Mouse (Mus musculus): ENCODE results near the gene Fbxl20. TPM values are rescaled to one million over a fixed set of nuclear protein-coding genes. Genes with fewer than 3 reads are reported as not detected.
A peak's percentile ranks its signal among the peaks of the same experiment; 100 is the strongest.

Fbxl20 gene
- polyA plus RNA-seq, 1 experiment from 2014 or later: 22.5 TPM

- no peak for ATAC-seq (ENCODE audit: insufficient number of reproducible peaks, insufficient read depth, low FRiP score, low TSS enrichment, low read depth)
- H3K4me1 ChIP-seq: peaks cover 4% of the 10 kb centered on the region; the same call in 1 of the 2 replicates
- no peaks in the 10 kb centered on the region for H3K27me3 ChIP-seq
- no peak overlapping the region for H3K9ac ChIP-seq
- no peaks in the 10 kb centered on the region for H3K9me3 ChIP-seq
- H3K4me2 ChIP-seq: no peak overlapping the region
- peaks cover 40% of the 10 kb centered on the region for H3K36me3 ChIP-seq
- WGBS: 89% methylated on average over 9 of the region's 9 CpGs
- no peak overlapping the region for H3K27ac ChIP-seq
- no peak overlapping the region for H3K4me3 ChIP-seq
These were observed 64.1 kb downstream of the Fbxl20 start for GRCm38 (mm10) chr11:98086141-98086540.

- H3K4me1 ChIP-seq: no peaks in the 10 kb centered on the region
- H3K27me3 ChIP-seq: no peaks in the 10 kb centered on the region
- peaks cover 15% of the 10 kb centered on the region for H3K36me3 ChIP-seq
- H3K4me2 ChIP-seq: no peak overlapping the region
- no peak overlapping the region for H3K9ac ChIP-seq
- H3K27ac ChIP-seq: no peak overlapping the region
- no peak overlapping the region for H3K4me3 ChIP-seq
- ATAC-seq (ENCODE audit: insufficient number of reproducible peaks, insufficient read depth, low FRiP score, low TSS enrichment, low read depth): peak; percentile 32; the same call in 1 of the 2 replicates
- H3K9me3 ChIP-seq: no peaks in the 10 kb centered on the region
- WGBS: 86% methylated on average over 7 of the region's 7 CpGs
These were observed 67.5 kb downstream of the Fbxl20 start for GRCm38 (mm10) chr11:98082745-98083144.

- peaks cover 4% of the 10 kb centered on the region for H3K36me3 ChIP-seq
- no peak overlapping the region for H3K9ac ChIP-seq
- H3K27me3 ChIP-seq: no peaks in the 10 kb centered on the region
- no peak overlapping the region for H3K4me2 ChIP-seq
- H3K9me3 ChIP-seq: no peaks in the 10 kb centered on the region
- H3K4me3 ChIP-seq: no peak overlapping the region
- no peaks in the 10 kb centered on the region for H3K4me1 ChIP-seq
- WGBS: 77% methylated on average over 6 of the region's 6 CpGs
- ATAC-seq (ENCODE audit: insufficient number of reproducible peaks, insufficient read depth, low FRiP score, low TSS enrichment, low read depth): no peak
- no peak overlapping the region for H3K27ac ChIP-seq
These were observed 69.8 kb downstream of the Fbxl20 start for GRCm38 (mm10) chr11:98080450-98080849.

- H3K27ac ChIP-seq: no peak overlapping the region
- no peak overlapping the region for H3K9ac ChIP-seq
- H3K27me3 ChIP-seq: no peaks in the 10 kb centered on the region
- no peaks in the 10 kb centered on the region for H3K36me3 ChIP-seq
- 83% methylated on average over 8 of the region's 8 CpGs for WGBS
- no peak overlapping the region for H3K4me3 ChIP-seq
- no peak overlapping the region for H3K4me2 ChIP-seq
- no peaks in the 10 kb centered on the region for H3K4me1 ChIP-seq
- ATAC-seq (ENCODE audit: insufficient number of reproducible peaks, insufficient read depth, low FRiP score, low TSS enrichment, low read depth): no peak
- H3K9me3 ChIP-seq: no peaks in the 10 kb centered on the region
These were observed 73.1 kb downstream of the Fbxl20 start for GRCm38 (mm10) chr11:98077086-98077485.

- Histone ChIP-seq H3K4me1 (no peaks in the 10 kb centered on the region), H3K36me3 (no peaks in the 10 kb centered on the region), H3K4me3 (no peak overlapping the region), H3K9ac (peak overlapping the region; percentile 37; the same call in 1 of the 2 replicates), H3K27ac (no peak overlapping the region), H3K9me3 (no peaks in the 10 kb centered on the region), H3K27me3 (no peaks in the 10 kb centered on the region), H3K4me2 (peak overlapping the region; percentile 21; the same call in 1 of the 2 replicates)
- 18% methylated on average over 13 of the region's 13 CpGs for WGBS
- no peak for ATAC-seq (ENCODE audit: insufficient number of reproducible peaks, insufficient read depth, low FRiP score, low TSS enrichment, low read depth)
These were observed 74.9 kb downstream of the Fbxl20 start for GRCm38 (mm10) chr11:98075195-98075808.

GRCm38 (mm10) chr11:98073442-98073841 lies 76.8 kb downstream of the Fbxl20 start:
- WGBS: 84% methylated on average over 4 of the region's 4 CpGs
- no peak for ATAC-seq (ENCODE audit: insufficient number of reproducible peaks, insufficient read depth, low FRiP score, low TSS enrichment, low read depth)
- Histone ChIP-seq H3K4me2 (no peak overlapping the region), H3K9me3 (no peaks in the 10 kb centered on the region), H3K4me1 (no peaks in the 10 kb centered on the region), H3K36me3 (no peaks in the 10 kb centered on the region), H3K4me3 (no peak overlapping the region), H3K9ac (no peak overlapping the region), H3K27me3 (no peaks in the 10 kb centered on the region), H3K27ac (no peak overlapping the region)

GRCm38 (mm10) chr11:98067255-98067654 lies 82.9 kb downstream of the Fbxl20 start:
- no peak for ATAC-seq (ENCODE audit: insufficient number of reproducible peaks, insufficient read depth, low FRiP score, low TSS enrichment, low read depth)
- Histone ChIP-seq H3K27ac (no peak overlapping the region), H3K9me3 (peaks cover 8% of the 10 kb centered on the region; the same call in 1 of the 2 replicates), H3K4me3 (no peak overlapping the region), H3K4me2 (no peak overlapping the region), H3K27me3 (no peaks in the 10 kb centered on the region), H3K9ac (no peak overlapping the region), H3K4me1 (no peaks in the 10 kb centered on the region), H3K36me3 (no peaks in the 10 kb centered on the region)
- WGBS: 93% methylated on average over 21 of the region's 21 CpGs

- no peak overlapping the region for H3K27ac ChIP-seq
- no peak overlapping the region for H3K4me2 ChIP-seq
- H3K27me3 ChIP-seq: no peaks in the 10 kb centered on the region
- H3K4me1 ChIP-seq: no peaks in the 10 kb centered on the region
- WGBS: 91% methylated on average over 12 of the region's 12 CpGs
- H3K9me3 ChIP-seq: peaks cover 8% of the 10 kb centered on the region; the same call in 1 of the 2 replicates
- no peak for ATAC-seq (ENCODE audit: insufficient number of reproducible peaks, insufficient read depth, low FRiP score, low TSS enrichment, low read depth)
- no peak overlapping the region for H3K9ac ChIP-seq
- H3K4me3 ChIP-seq: no peak overlapping the region
- H3K36me3 ChIP-seq: no peaks in the 10 kb centered on the region
These were observed 84.0 kb downstream of the Fbxl20 start for GRCm38 (mm10) chr11:98066201-98066600.

- peaks cover 6% of the 10 kb centered on the region; the same call in 1 of the 2 replicates for H3K9me3 ChIP-seq
- H3K4me1 ChIP-seq: peaks cover 6% of the 10 kb centered on the region; the same call in 1 of the 2 replicates
- no peak overlapping the region for H3K4me2 ChIP-seq
- 0 out of 2 replicates have a peak, but pooled peaks cover 7% of the 10 kb centered on the region for H3K27me3 ChIP-seq
- H3K27ac ChIP-seq: no peak overlapping the region
- H3K36me3 ChIP-seq: no peaks in the 10 kb centered on the region
- H3K4me3 ChIP-seq: no peak overlapping the region
- H3K9ac ChIP-seq: no peak overlapping the region
- 57% methylated on average over 6 of the region's 6 CpGs for WGBS
- no peak for ATAC-seq (ENCODE audit: insufficient number of reproducible peaks, insufficient read depth, low FRiP score, low TSS enrichment, low read depth)
These were observed 88.2 kb downstream of the Fbxl20 start for GRCm38 (mm10) chr11:98061904-98062562.

GRCm38 (mm10) chr11:98061441-98061840 lies 88.8 kb downstream of the Fbxl20 start:
- no peak overlapping the region for H3K4me3 ChIP-seq
- 80% methylated on average over 3 of the region's 3 CpGs for WGBS
- no peak for ATAC-seq (ENCODE audit: insufficient number of reproducible peaks, insufficient read depth, low FRiP score, low TSS enrichment, low read depth)
- H3K9me3 ChIP-seq: no peaks in the 10 kb centered on the region; the same call in 1 of the 2 replicates
- peaks cover 6% of the 10 kb centered on the region; the same call in 1 of the 2 replicates for H3K4me1 ChIP-seq
- H3K27me3 ChIP-seq: 0 out of 2 replicates have a peak, but pooled peaks cover 7% of the 10 kb centered on the region
- no peaks in the 10 kb centered on the region for H3K36me3 ChIP-seq
- H3K9ac ChIP-seq: no peak overlapping the region
- H3K27ac ChIP-seq: no peak overlapping the region
- no peak overlapping the region for H3K4me2 ChIP-seq

- WGBS: 69% methylated on average over 5 of the region's 5 CpGs
- no peak for ATAC-seq (ENCODE audit: insufficient number of reproducible peaks, insufficient read depth, low FRiP score, low TSS enrichment, low read depth)
- no peak overlapping the region for H3K9ac ChIP-seq
These were observed 90.0 kb downstream of the Fbxl20 start for GRCm38 (mm10) chr11:98060104-98060692.

More at GRCm38 (mm10) chr11:98060104-98060692, 90.0 kb downstream of the Fbxl20 start:
- Histone ChIP-seq H3K27ac (no peak overlapping the region), H3K4me3 (no peak overlapping the region), H3K27me3 (peaks cover 10% of the 10 kb centered on the region; the same call in 1 of the 2 replicates), H3K36me3 (no peaks in the 10 kb centered on the region), H3K4me1 (peaks cover 6% of the 10 kb centered on the region; the same call in 1 of the 2 replicates), H3K9me3 (no peaks in the 10 kb centered on the region), H3K4me2 (no peak overlapping the region)
